Comparison of ENCODE assay signal across 14 mouse cellular contexts in the genomic region with DNA sequence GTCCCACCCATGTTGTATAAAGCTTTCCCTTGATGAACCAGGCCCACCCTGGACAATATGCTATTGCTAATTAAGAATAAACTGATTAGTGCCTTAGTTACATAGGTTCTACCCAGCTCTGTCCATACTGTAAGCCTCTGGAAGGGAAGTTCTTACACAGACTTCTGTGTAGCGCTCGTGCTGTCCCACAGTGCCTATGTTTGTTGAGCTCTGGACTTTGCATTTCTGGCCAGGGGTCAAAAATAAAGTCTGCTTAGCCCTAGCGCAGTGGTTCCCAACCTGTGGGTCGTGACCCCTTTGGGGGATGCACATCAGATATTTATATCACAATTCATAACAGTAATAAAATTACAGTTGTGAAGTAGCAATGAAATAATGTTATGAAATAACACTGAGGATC.
"Had no signal": no experiment of that assay in that cellular context is flagged by ENCODE, and none has a peak within 500 bp of the region (broad histone marks: within the 10 kb centered on the region; RNA-seq: fewer than 3 reads in every experiment).

No protein-coding gene starts in this region.

- H3K27me3 ChIP-seq: hindbrain, embryonic 15.5 days; midbrain, embryonic 15.5 days; neural tube, embryonic 15.5 days had no signal

- H3K4me2 ChIP-seq: hindbrain, embryonic 15.5 days; midbrain, embryonic 15.5 days; neural tube, embryonic 15.5 days had no signal

- ATAC-seq: lung, postnatal 0 days; midbrain, embryonic 15.5 days had no signal

- H3K36me3 ChIP-seq: hindbrain, embryonic 15.5 days; limb, embryonic 10.5 days; midbrain, embryonic 10.5 days; midbrain, embryonic 15.5 days; neural tube, embryonic 15.5 days had no signal

- H3K9me3 ChIP-seq: hindbrain, embryonic 15.5 days; limb, embryonic 10.5 days; midbrain, embryonic 10.5 days; midbrain, embryonic 15.5 days; neural tube, embryonic 15.5 days had no signal

- H3K4me3 ChIP-seq: hindbrain, embryonic 15.5 days; left cerebral cortex, adult 2 months; limb, embryonic 10.5 days; midbrain, embryonic 10.5 days; midbrain, embryonic 15.5 days; neural tube, embryonic 15.5 days had no signal

- H3K27ac ChIP-seq: left cerebral cortex, adult 2 months; limb, embryonic 10.5 days; midbrain, embryonic 10.5 days; midbrain, embryonic 15.5 days; neural tube, embryonic 15.5 days had no signal

- DNase-seq: kidney, adult 11 months; kidney, postnatal 10 days; kidney, postnatal 4 days; lung, adult 2 months; lung, postnatal 36 days; thymus, adult 18-20 months; thymus, postnatal 14 days had no signal

- H3K9ac ChIP-seq: hindbrain, embryonic 15.5 days; midbrain, embryonic 15.5 days; neural tube, embryonic 15.5 days had no signal
